Mouse (Mus musculus): ENCODE results near the gene Caln1. TPM values are rescaled to one million over a fixed set of nuclear protein-coding genes. Genes with fewer than 3 reads are reported as not detected.

The Caln1 gene
- polyA plus RNA-seq, 1 experiment from 2014 or later: 1.2 TPM

Other genes starting within 250 kb of the Caln1 start
- 5.7 and 6.6 TPM in 2 replicates for gene Kctd7, start 224.6 kb upstream of the Caln1 start, polyA plus RNA-seq (2014; fragmentation: Nextera tagmentation; extraction: Ambion mirVana)
- gene Rabgef1, start 197.7 kb upstream of the Caln1 start, polyA plus RNA-seq (2014; fragmentation: Nextera tagmentation; extraction: Ambion mirVana): 26.2 and 28.6 TPM in 2 replicates
- 28.7 and 29.9 TPM in 2 replicates for gene Tmem248, start 152.4 kb upstream of the Caln1 start, polyA plus RNA-seq (2014; fragmentation: Nextera tagmentation; extraction: Ambion mirVana)
- 75.3 and 76.0 TPM in 2 replicates for gene Sbds, start 113.9 kb upstream of the Caln1 start, polyA plus RNA-seq (2014; fragmentation: Nextera tagmentation; extraction: Ambion mirVana)
- 29.1 and 29.9 TPM in 2 replicates for gene Tyw1, start 113.8 kb upstream of the Caln1 start, polyA plus RNA-seq (2014; fragmentation: Nextera tagmentation; extraction: Ambion mirVana)
- gene A330070K13Rik, start 15.2 kb downstream of the Caln1 start, polyA plus RNA-seq (2014; fragmentation: Nextera tagmentation; extraction: Ambion mirVana): not detected in 2 replicates